ENCODE assay signal across 23 mouse cellular contexts in genomic region chr3:68470622-68471021, GRCm38 (mm10).
DNase-seq lines count a peak whose midpoint lies in the region; ATAC-seq and TF ChIP-seq lines count a peak whose summit lies in the region.
"Had no signal": no experiment of that assay in that cellular context is flagged by ENCODE, and none has a peak within 500 bp of the region (broad histone marks: within the 10 kb centered on the region; RNA-seq: fewer than 3 reads in every experiment).

No protein-coding gene starts in this region.

- H3K27ac ChIP-seq in heart, embryonic 11.5 days (ENCODE audit: low read depth, low read length) = no peak overlapping the region
- peak overlapping the region; percentile 89 for H3K27ac ChIP-seq in kidney, adult 2 months (ENCODE audit: insufficient read depth, low read depth, low read length)
- 0 out of 2 replicates have a peak overlapping the region, but pooled peaks have one; percentile 14 for H3K27ac ChIP-seq in lung, postnatal 0 days (ENCODE audit: low read length)
- H3K27ac ChIP-seq: embryonic facial prominence, embryonic 13.5 days; forebrain, embryonic 15.5 days; hindbrain, embryonic 14.5 days; limb, embryonic 15.5 days; liver, embryonic 15.5 days; midbrain, embryonic 13.5 days had no signal

- no peak overlapping the region for H3K9ac ChIP-seq in heart, embryonic 11.5 days (ENCODE audit: low read depth, low read length)
- H3K9ac ChIP-seq in lung, postnatal 0 days (replicated peaks; ENCODE audit: low read depth) = no peak overlapping the region
- H3K9ac ChIP-seq: embryonic facial prominence, embryonic 13.5 days; forebrain, embryonic 15.5 days; hindbrain, embryonic 14.5 days; limb, embryonic 15.5 days; liver, embryonic 15.5 days; midbrain, embryonic 13.5 days had no signal

- WGBS in heart, embryonic 11.5 days (ENCODE audit: insufficient replicate concordance) = 59% methylated on average over 5 of the region's 5 CpGs
- WGBS in kidney, adult 2 months = 52% methylated on average over 5 of the region's 5 CpGs
- WGBS in lung, postnatal 0 days = 36% methylated on average over 5 of the region's 5 CpGs

- no peak for ATAC-seq in heart, embryonic 11.5 days (replicated peaks; ENCODE audit: insufficient number of reproducible peaks, low FRiP score, low TSS enrichment)
- no peak for ATAC-seq in lung, postnatal 0 days
- ATAC-seq: CD4-positive, CD25-positive, alpha-beta regulatory T cell, adult 4 months; forebrain, embryonic 15.5 days; inflammation-experienced regulatory T-cells, adult 6 months; midbrain, embryonic 13.5 days had no signal

- no peaks in the 10 kb centered on the region for H3K36me3 ChIP-seq in heart, embryonic 11.5 days (ENCODE audit: control insufficient read depth, insufficient read depth, low read length)
- no peaks in the 10 kb centered on the region for H3K36me3 ChIP-seq in kidney, adult 2 months (ENCODE audit: control insufficient read depth, insufficient read depth, low read length)
- H3K36me3 ChIP-seq in lung, postnatal 0 days (ENCODE audit: insufficient read depth, low read length) = no peaks in the 10 kb centered on the region
- H3K36me3 ChIP-seq: embryonic facial prominence, embryonic 13.5 days; forebrain, embryonic 15.5 days; limb, embryonic 15.5 days; liver, embryonic 15.5 days; midbrain, embryonic 13.5 days had no signal

- no peak for TF ChIP-seq EP300 in lung, postnatal 0 days (IDR thresholded peaks at IDR 0.05)

- peaks cover 19% of the 10 kb centered on the region for H3K4me1 ChIP-seq in heart, embryonic 11.5 days (ENCODE audit: control insufficient read depth, insufficient read depth, low read length)
- peaks cover 21% of the 10 kb centered on the region for H3K4me1 ChIP-seq in kidney, adult 2 months (ENCODE audit: control insufficient read depth, insufficient read depth, low read length)
- peaks cover 3% of the 10 kb centered on the region for H3K4me1 ChIP-seq in lung, postnatal 0 days (ENCODE audit: insufficient read depth, low read depth, low read length)
- H3K4me1 ChIP-seq: liver, embryonic 15.5 days had no signal

- TF ChIP-seq POLR2A in kidney, adult 2 months (IDR thresholded peaks at IDR 0.05; ENCODE audit: low read depth, low read length) = no peak

- H3K4me2 ChIP-seq in heart, embryonic 11.5 days = peak overlapping the region; percentile 63
- no peak overlapping the region for H3K4me2 ChIP-seq in lung, postnatal 0 days (replicated peaks; ENCODE audit: low read depth, low read length)
- H3K4me2 ChIP-seq: embryonic facial prominence, embryonic 13.5 days; forebrain, embryonic 15.5 days; hindbrain, embryonic 14.5 days; limb, embryonic 15.5 days; liver, embryonic 15.5 days; midbrain, embryonic 13.5 days had no signal

- H3K27me3 ChIP-seq in heart, embryonic 11.5 days (ENCODE audit: control insufficient read depth, insufficient read depth, low read length) = no peaks in the 10 kb centered on the region
- no peaks in the 10 kb centered on the region for H3K27me3 ChIP-seq in kidney, adult 2 months (replicated peaks; ENCODE audit: control insufficient read depth, insufficient read depth, low read length)
- H3K27me3 ChIP-seq in lung, postnatal 0 days (replicated peaks; ENCODE audit: insufficient read depth, low read length) = no peaks in the 10 kb centered on the region
- H3K27me3 ChIP-seq: embryonic facial prominence, embryonic 13.5 days; forebrain, embryonic 15.5 days; limb, embryonic 15.5 days; liver, embryonic 15.5 days had no signal

- no peak overlapping the region for H3K4me3 ChIP-seq in heart, embryonic 11.5 days (ENCODE audit: low read depth, low read length)
- no peak overlapping the region for H3K4me3 ChIP-seq in kidney, adult 2 months (ENCODE audit: insufficient read depth, low read depth, low read length)
- H3K4me3 ChIP-seq in lung, postnatal 0 days (ENCODE audit: low read depth, low read length) = no peak overlapping the region
- H3K4me3 ChIP-seq: embryonic facial prominence, embryonic 13.5 days; forebrain, embryonic 15.5 days; limb, embryonic 15.5 days; liver, embryonic 15.5 days; megakaryocyte, embryonic 14.5 days; midbrain, embryonic 13.5 days had no signal

- no peak for DNase-seq in heart, adult 18-20 months
- no peak for DNase-seq in kidney, adult 2 months
- DNase-seq in kidney, adult 11 months = no peak
- DNase-seq in lung, postnatal 0 days (ENCODE audit: low spot score) = no peak
- DNase-seq in lung, postnatal 14 days = no peak
- DNase-seq in spleen, adult 12 weeks (ENCODE audit: low spot score) = no peak
- DNase-seq: adrenal gland, postnatal 14 days; cerebellum, adult 2 months; cerebellum, postnatal 25 days; gastrocnemius, postnatal 14 days; kidney, postnatal 4 days; lung, postnatal 10 days; thymus, postnatal 14 days had no signal

- no peak for TF ChIP-seq CTCF in kidney, adult 2 months (conservative IDR thresholded peaks at IDR 0.05; ENCODE audit: insufficient read depth, insufficient read length, low read depth, low read length)
- no peak for TF ChIP-seq CTCF in lung, postnatal 0 days (IDR thresholded peaks at IDR 0.05)

- H3K9me3 ChIP-seq in heart, embryonic 11.5 days (replicated peaks; ENCODE audit: control insufficient read depth, low read length) = no peaks in the 10 kb centered on the region
- no peaks in the 10 kb centered on the region for H3K9me3 ChIP-seq in lung, postnatal 0 days (ENCODE audit: low read length)
- H3K9me3 ChIP-seq: embryonic facial prominence, embryonic 13.5 days; forebrain, embryonic 15.5 days; limb, embryonic 15.5 days; liver, embryonic 15.5 days; midbrain, embryonic 13.5 days had no signal
